Mouse (Mus musculus) liver (tissue): ENCODE results near the gene Rnf8.

ENCODE experiments used
- DNase-seq: peaks from one replicate; pipeline ENCODE4 v3.0.0-alpha.2; 2020; ENCODE audit warnings: mixed read lengths

Rnf8 gene

GRCm38 (mm10) chr17:29681669-29682068 is 67.1 kb downstream of the Rnf8 start:
- DNase-seq = no peak

GRCm38 (mm10) chr17:29682261-29682660 is 67.7 kb downstream of the Rnf8 start:
- no peak for DNase-seq

- no peak for DNase-seq
Measured at GRCm38 (mm10) chr17:29683127-29683526, 68.5 kb downstream of the Rnf8 start.

GRCm38 (mm10) chr17:29684275-29684674 is 69.7 kb downstream of the Rnf8 start:
- peak; percentile 37 for DNase-seq

- DNase-seq = peak; percentile 74
Measured at GRCm38 (mm10) chr17:29686771-29687170, 72.2 kb downstream of the Rnf8 start.

GRCm38 (mm10) chr17:29687373-29687772 is 72.8 kb downstream of the Rnf8 start:
- DNase-seq = no peak

GRCm38 (mm10) chr17:29688610-29689009 is 74.0 kb downstream of the Rnf8 start:
- DNase-seq = no peak

GRCm38 (mm10) chr17:29690257-29690656 is 75.7 kb downstream of the Rnf8 start:
- no peak for DNase-seq

GRCm38 (mm10) chr17:29692827-29693226 is 78.2 kb downstream of the Rnf8 start:
- DNase-seq = no peak

- no peak for DNase-seq
Measured at GRCm38 (mm10) chr17:29693571-29693970, 79.0 kb downstream of the Rnf8 start.

GRCm38 (mm10) chr17:29694516-29694915 is 79.9 kb downstream of the Rnf8 start:
- DNase-seq = no peak
